Mouse (Mus musculus): Measurements from ENCODE around the gene Med21. TPM values are rescaled to one million over a fixed set of nuclear protein-coding genes. Genes with fewer than 3 reads are reported as not detected.
A peak's percentile ranks its signal among the peaks of the same experiment; 100 is the strongest.

Gene Med21
- polyA plus RNA-seq, 1 experiment from 2014 or later, result 108 TPM

GRCm38 (mm10) chr6:146616670-146617069, 25.7 kb upstream of the Med21 start:
- Histone ChIP-seq H3K36me3 (ENCODE audit: control insufficient read depth, insufficient read depth, low read length) (peaks cover 13% of the 10 kb centered on the region), H3K4me3 (ENCODE audit: low read depth, low read length) (no peak overlapping the region), H3K27me3 (ENCODE audit: control insufficient read depth, insufficient read depth, low read depth, low read length) (no peaks in the 10 kb centered on the region), H3K9me3 (replicated peaks; ENCODE audit: control insufficient read depth, low read length, poor library complexity, severe bottlenecking) (no peaks in the 10 kb centered on the region), H3K4me1 (ENCODE audit: control insufficient read depth, insufficient read depth, low read length) (no peaks in the 10 kb centered on the region), H3K27ac (ENCODE audit: low read length) (no peak overlapping the region), H3K9ac (ENCODE audit: low read depth, low read length) (no peak overlapping the region), H3K4me2 (ENCODE audit: low read length) (no peak overlapping the region)
- WGBS, result 91% methylated on average over 2 of the region's 2 CpGs
- no peak for ATAC-seq

DNA sequence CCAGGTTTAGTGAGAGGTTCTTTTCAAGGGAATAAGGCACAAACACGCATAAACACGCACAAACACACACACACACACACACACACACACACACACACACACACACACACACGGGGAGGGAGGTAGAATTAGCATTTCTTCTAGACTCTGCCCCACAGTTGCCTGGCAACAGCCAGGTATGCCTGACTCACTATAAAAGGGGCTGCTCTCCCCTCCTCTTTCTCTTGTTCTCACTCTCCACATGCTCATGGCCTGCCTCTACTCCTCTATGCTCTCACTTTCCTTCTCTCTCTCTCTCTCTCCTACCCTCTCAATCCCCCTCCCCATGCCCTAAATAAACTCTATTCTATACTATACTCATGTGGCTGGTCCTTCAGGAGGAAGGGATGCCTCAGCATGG, 14.2 kb upstream of the Med21 start:
- WGBS, result 89% methylated on average over 2 of the region's 3 CpGs
- Histone ChIP-seq H3K9me3 (replicated peaks; ENCODE audit: control insufficient read depth, low read length, poor library complexity, severe bottlenecking) (no peaks in the 10 kb centered on the region), H3K36me3 (ENCODE audit: control insufficient read depth, insufficient read depth, low read length) (0 out of 2 replicates have a peak, but pooled peaks cover 2% of the 10 kb centered on the region), H3K9ac (ENCODE audit: low read depth, low read length) (no peak overlapping the region), H3K27ac (ENCODE audit: low read length) (no peak overlapping the region), H3K27me3 (ENCODE audit: control insufficient read depth, insufficient read depth, low read depth, low read length) (no peaks in the 10 kb centered on the region), H3K4me2 (ENCODE audit: low read length) (no peak overlapping the region), H3K4me3 (ENCODE audit: low read depth, low read length) (no peak overlapping the region), H3K4me1 (ENCODE audit: control insufficient read depth, insufficient read depth, low read length) (peaks cover 8% of the 10 kb centered on the region)
- ATAC-seq, result peak; percentile 67; the same call in 1 of the 2 replicates

DNA sequence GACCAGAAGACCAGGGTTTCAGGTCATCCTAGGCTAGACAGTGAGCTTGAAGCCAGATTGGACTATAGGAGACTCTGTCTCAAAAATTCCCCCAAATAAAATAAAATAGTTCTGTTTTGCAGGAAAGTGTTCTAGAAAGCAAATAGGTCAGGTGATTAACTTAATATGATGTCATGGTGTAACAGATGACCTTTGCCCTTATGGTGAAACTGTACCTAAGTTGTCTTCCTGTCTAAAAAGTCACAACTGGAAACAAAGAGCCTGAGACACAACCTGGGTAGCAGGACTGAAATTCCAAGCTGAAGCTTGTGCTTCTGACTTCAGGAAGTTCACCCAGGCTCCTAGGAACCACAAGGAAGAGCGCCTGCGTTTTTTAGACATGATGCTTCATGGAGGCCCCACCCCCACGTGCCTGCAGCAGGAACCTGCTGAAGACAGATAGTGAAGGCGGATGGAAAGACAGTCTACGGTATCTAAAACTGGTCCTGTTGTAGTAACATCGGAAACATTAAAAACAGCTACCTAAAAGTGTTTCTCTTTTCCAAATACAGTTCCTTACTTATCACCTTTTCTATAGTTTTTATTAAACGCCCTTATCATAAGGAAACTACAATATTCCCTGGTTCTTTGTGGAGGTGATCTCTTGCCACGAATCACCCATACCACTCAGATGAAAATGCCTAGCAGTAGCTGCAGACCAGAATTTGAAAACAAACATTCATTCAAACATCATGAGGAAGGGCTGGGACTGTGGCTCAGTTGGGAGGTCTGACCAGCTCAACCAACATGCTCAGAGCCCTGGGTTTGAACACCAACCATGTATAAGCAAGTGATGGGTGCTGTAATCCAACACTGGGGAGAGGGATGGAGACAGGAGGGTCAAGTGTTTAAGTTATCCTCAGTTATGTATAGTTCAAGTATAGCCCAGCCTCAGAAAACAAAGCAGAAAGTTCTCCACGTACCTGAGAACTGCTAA, 12.3 kb upstream of the Med21 start:
- no peak for ATAC-seq
- no peak overlapping the region for H3K27ac ChIP-seq (ENCODE audit: low read length)
- no peak overlapping the region for H3K4me3 ChIP-seq (ENCODE audit: low read depth, low read length)
- no peak overlapping the region for H3K9ac ChIP-seq (ENCODE audit: low read depth, low read length)
- H3K9me3 ChIP-seq (replicated peaks; ENCODE audit: control insufficient read depth, low read length, poor library complexity, severe bottlenecking), result no peaks in the 10 kb centered on the region
- no peak overlapping the region for H3K4me2 ChIP-seq (ENCODE audit: low read length)
- H3K4me1 ChIP-seq (ENCODE audit: control insufficient read depth, insufficient read depth, low read length), result peaks cover 13% of the 10 kb centered on the region
- H3K27me3 ChIP-seq (ENCODE audit: control insufficient read depth, insufficient read depth, low read depth, low read length), result no peaks in the 10 kb centered on the region
- no peaks in the 10 kb centered on the region for H3K36me3 ChIP-seq (ENCODE audit: control insufficient read depth, insufficient read depth, low read length)
- 88% methylated on average over 9 of the region's 9 CpGs for WGBS

DNA sequence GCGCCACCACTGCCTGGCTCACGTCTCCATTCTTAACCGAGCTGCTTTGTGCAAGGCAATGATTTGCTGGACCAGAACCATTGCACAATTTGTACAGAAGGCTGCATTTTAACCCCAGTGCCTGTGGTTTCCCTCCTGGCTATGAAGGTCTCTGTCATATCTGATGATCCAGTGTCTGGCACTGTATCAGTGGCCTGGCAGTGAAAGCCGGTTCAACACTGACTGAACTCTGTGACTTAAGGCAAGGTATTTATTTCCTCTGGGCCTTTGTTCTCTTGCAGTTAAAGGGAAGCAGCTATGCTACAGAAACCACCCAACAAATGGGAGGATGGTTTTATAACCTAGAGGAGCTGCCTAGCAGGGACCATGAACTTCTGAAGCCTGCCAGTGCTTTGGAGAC, 11.4 kb upstream of the Med21 start:
- Histone ChIP-seq H3K9me3 (replicated peaks; ENCODE audit: control insufficient read depth, low read length, poor library complexity, severe bottlenecking) (no peaks in the 10 kb centered on the region), H3K27me3 (ENCODE audit: control insufficient read depth, insufficient read depth, low read depth, low read length) (no peaks in the 10 kb centered on the region), H3K9ac (ENCODE audit: low read depth, low read length) (no peak overlapping the region), H3K36me3 (ENCODE audit: control insufficient read depth, insufficient read depth, low read length) (no peaks in the 10 kb centered on the region), H3K4me3 (ENCODE audit: low read depth, low read length) (no peak overlapping the region), H3K4me2 (ENCODE audit: low read length) (no peak overlapping the region), H3K4me1 (ENCODE audit: control insufficient read depth, insufficient read depth, low read length) (peaks cover 13% of the 10 kb centered on the region), H3K27ac (ENCODE audit: low read length) (no peak overlapping the region)
- no peak for ATAC-seq
- 83% methylated on average over 4 of the region's 4 CpGs for WGBS

GRCm38 (mm10) chr6:146631847-146632246, 10.5 kb upstream of the Med21 start:
- Histone ChIP-seq H3K4me2 (ENCODE audit: low read length) (no peak overlapping the region), H3K9me3 (replicated peaks; ENCODE audit: control insufficient read depth, low read length, poor library complexity, severe bottlenecking) (no peaks in the 10 kb centered on the region), H3K36me3 (ENCODE audit: control insufficient read depth, insufficient read depth, low read length) (no peaks in the 10 kb centered on the region), H3K27me3 (ENCODE audit: control insufficient read depth, insufficient read depth, low read depth, low read length) (no peaks in the 10 kb centered on the region), H3K9ac (ENCODE audit: low read depth, low read length) (no peak overlapping the region), H3K4me1 (ENCODE audit: control insufficient read depth, insufficient read depth, low read length) (peaks cover 13% of the 10 kb centered on the region), H3K27ac (ENCODE audit: low read length) (no peak overlapping the region), H3K4me3 (ENCODE audit: low read depth, low read length) (no peak overlapping the region)
- 76% methylated on average over 8 of the region's 8 CpGs for whole genome bisulfite sequencing
- ATAC-seq, result no peak

- WGBS, result 84% methylated on average over 9 of the region's 9 CpGs
- no peak for ATAC-seq
- H3K27me3 ChIP-seq (ENCODE audit: control insufficient read depth, insufficient read depth, low read depth, low read length), result no peaks in the 10 kb centered on the region
- H3K27ac ChIP-seq (ENCODE audit: low read length), result no peak overlapping the region
- H3K9me3 ChIP-seq (replicated peaks; ENCODE audit: control insufficient read depth, low read length, poor library complexity, severe bottlenecking), result no peaks in the 10 kb centered on the region
- H3K36me3 ChIP-seq (ENCODE audit: control insufficient read depth, insufficient read depth, low read length), result no peaks in the 10 kb centered on the region
- no peak overlapping the region for H3K9ac ChIP-seq (ENCODE audit: low read depth, low read length)
- H3K4me1 ChIP-seq (ENCODE audit: control insufficient read depth, insufficient read depth, low read length), result peaks cover 13% of the 10 kb centered on the region
- H3K4me2 ChIP-seq (ENCODE audit: low read length), result no peak overlapping the region
- H3K4me3 ChIP-seq (ENCODE audit: low read depth, low read length), result no peak overlapping the region
Observed at GRCm38 (mm10) chr6:146632403-146632802, 9.9 kb upstream of the Med21 start.

DNA sequence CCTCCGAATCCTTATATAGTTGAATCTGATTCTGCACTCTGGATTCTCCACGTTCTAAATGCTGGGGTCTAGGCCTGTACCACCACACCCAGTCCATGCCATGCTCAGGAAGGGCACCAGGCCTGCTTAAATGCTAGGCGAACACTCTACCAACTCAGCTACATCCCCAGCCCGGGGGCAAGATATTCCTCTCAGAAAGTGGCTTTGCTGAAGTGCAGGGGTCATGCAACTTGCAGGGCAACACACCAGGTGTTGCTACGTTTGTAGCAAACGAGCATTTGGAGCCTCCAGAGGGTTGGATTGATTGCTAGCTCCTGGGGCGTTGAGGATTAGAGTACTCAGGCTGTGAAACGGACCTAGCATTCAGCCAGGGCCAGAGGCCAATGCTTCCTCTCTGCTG, 9.2 kb upstream of the Med21 start:
- Histone ChIP-seq H3K4me3 (ENCODE audit: low read depth, low read length) (peak overlapping the region; percentile 77), H3K4me1 (ENCODE audit: control insufficient read depth, insufficient read depth, low read length) (peaks cover 13% of the 10 kb centered on the region), H3K4me2 (ENCODE audit: low read length) (peak overlapping the region; percentile 64), H3K9me3 (replicated peaks; ENCODE audit: control insufficient read depth, low read length, poor library complexity, severe bottlenecking) (no peaks in the 10 kb centered on the region), H3K9ac (ENCODE audit: low read depth, low read length) (0 out of 2 replicates have a peak overlapping the region, but pooled peaks have one; percentile 17), H3K27ac (ENCODE audit: low read length) (no peak overlapping the region), H3K36me3 (ENCODE audit: control insufficient read depth, insufficient read depth, low read length) (no peaks in the 10 kb centered on the region), H3K27me3 (ENCODE audit: control insufficient read depth, insufficient read depth, low read depth, low read length) (no peaks in the 10 kb centered on the region)
- no peak for ATAC-seq
- WGBS, result 40% methylated on average over 8 of the region's 8 CpGs

DNA sequence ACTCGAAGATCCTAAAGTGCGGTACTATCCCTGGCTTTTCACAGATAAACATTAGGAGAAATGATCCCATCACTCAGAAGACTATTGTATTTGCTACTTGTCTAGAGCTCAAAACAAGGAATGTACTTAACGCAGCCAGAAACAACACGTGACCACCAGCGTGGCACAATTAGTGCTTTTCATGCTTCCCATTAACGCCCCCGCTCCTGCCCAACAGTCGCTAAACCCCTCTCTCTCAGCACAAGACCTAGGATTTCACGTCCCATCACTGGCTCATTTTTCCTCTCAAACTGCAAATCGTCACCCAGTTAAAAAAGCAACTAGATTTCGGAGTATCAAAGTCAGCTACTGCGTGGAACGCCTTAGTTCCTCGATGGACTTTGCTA, 8.7 kb upstream of the Med21 start:
- no peaks in the 10 kb centered on the region for H3K27me3 ChIP-seq (ENCODE audit: control insufficient read depth, insufficient read depth, low read depth, low read length)
- peak overlapping the region; percentile 77 for H3K4me3 ChIP-seq (ENCODE audit: low read depth, low read length)
- 8% methylated on average over 14 of the region's 14 CpGs for WGBS
- peak overlapping the region; percentile 87 for H3K27ac ChIP-seq (ENCODE audit: low read length)
- peak overlapping the region; percentile 64 for H3K4me2 ChIP-seq (ENCODE audit: low read length)
- ATAC-seq, result peak; percentile 34
- H3K9me3 ChIP-seq (replicated peaks; ENCODE audit: control insufficient read depth, low read length, poor library complexity, severe bottlenecking), result no peaks in the 10 kb centered on the region
- no peaks in the 10 kb centered on the region for H3K36me3 ChIP-seq (ENCODE audit: control insufficient read depth, insufficient read depth, low read length)
- peaks cover 10% of the 10 kb centered on the region for H3K4me1 ChIP-seq (ENCODE audit: control insufficient read depth, insufficient read depth, low read length)
- H3K9ac ChIP-seq (ENCODE audit: low read depth, low read length), result peak overlapping the region; percentile 90

- peaks cover 10% of the 10 kb centered on the region for H3K4me1 ChIP-seq (ENCODE audit: control insufficient read depth, insufficient read depth, low read length)
- peak overlapping the region; percentile 87 for H3K27ac ChIP-seq (ENCODE audit: low read length)
- peak overlapping the region; percentile 90 for H3K9ac ChIP-seq (ENCODE audit: low read depth, low read length)
- peak; percentile 95 for ATAC-seq
- peak overlapping the region; percentile 77 for H3K4me3 ChIP-seq (ENCODE audit: low read depth, low read length)
- H3K9me3 ChIP-seq (replicated peaks; ENCODE audit: control insufficient read depth, low read length, poor library complexity, severe bottlenecking), result no peaks in the 10 kb centered on the region
- peak overlapping the region; percentile 64 for H3K4me2 ChIP-seq (ENCODE audit: low read length)
- no peaks in the 10 kb centered on the region for H3K27me3 ChIP-seq (ENCODE audit: control insufficient read depth, insufficient read depth, low read depth, low read length)
- H3K36me3 ChIP-seq (ENCODE audit: control insufficient read depth, insufficient read depth, low read length), result no peaks in the 10 kb centered on the region
- under 1% methylated on average over 46 of the region's 82 CpGs for WGBS
Observed at GRCm38 (mm10) chr6:146634015-146634722, 8.2 kb upstream of the Med21 start.
